Mouse (Mus musculus): ENCODE results near the gene Rnf39. TPM values are rescaled to one million over a fixed set of nuclear protein-coding genes. Genes with fewer than 3 reads are reported as not detected.

Gene Rnf39
- 0.69 and 1.3 TPM in 2 replicates for polyA plus RNA-seq (2015; fragmentation: Nextera tagmentation; extraction: Ambion mirVana)

DNA sequence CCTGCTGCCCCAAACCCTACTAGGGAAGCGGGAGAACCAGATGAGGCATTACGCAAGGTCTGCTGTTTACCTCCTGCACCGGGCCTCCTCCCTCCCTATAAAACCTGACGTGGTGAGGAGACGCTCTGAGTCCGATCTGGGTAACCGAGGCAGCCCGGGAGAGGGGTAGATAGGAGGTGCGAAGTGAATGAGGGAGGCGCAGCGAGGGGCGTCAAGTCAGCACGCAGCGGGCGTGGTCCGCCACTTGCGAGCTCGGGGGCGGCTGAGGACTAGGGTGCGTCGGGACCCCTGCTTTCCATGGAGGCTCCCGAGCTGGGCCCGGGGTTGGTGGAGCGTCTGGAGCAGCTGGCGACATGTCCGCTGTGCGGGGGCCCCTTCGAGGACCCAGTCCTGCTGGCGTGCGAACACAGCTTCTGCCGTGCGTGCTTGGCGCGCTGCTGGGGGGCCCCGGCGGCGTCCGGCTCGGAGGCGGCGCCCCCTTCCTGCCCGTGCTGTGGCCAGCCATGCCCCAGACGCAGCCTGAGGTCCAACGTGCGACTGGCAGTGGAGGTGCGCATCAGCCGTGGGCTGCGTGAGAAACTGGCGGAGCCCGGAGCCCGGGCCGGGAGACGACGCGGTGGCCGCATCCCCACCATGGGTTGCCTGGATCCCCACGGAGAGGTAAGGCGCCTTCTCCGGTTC, at the start of gene Rnf39:
Rnf39 (plus strand) TSS at position 128 of the 681 bp plus-strand sequence.
- H3K27ac ChIP-seq: no peak within 1 kb of the TSS
- peak within 1 kb of the TSS; percentile 43 for H3K4me3 ChIP-seq
- H3K4me1 ChIP-seq (replicated peaks): peaks cover 32% of the 10 kb centered on the region
- H3K27me3 ChIP-seq: peaks cover 63% of the 10 kb centered on the region
- no peaks in the 10 kb centered on the region for H3K36me3 ChIP-seq
- peak within 1 kb of the TSS; percentile 66 for H3K9ac ChIP-seq
- H3K4me2 ChIP-seq: peak within 1 kb of the TSS; percentile 76
- ATAC-seq (ENCODE audit: low FRiP score): no peak
- WGBS: 3% methylated on average over 59 of the region's 59 CpGs
- H3K9me3 ChIP-seq: no peaks in the 10 kb centered on the region

DNA sequence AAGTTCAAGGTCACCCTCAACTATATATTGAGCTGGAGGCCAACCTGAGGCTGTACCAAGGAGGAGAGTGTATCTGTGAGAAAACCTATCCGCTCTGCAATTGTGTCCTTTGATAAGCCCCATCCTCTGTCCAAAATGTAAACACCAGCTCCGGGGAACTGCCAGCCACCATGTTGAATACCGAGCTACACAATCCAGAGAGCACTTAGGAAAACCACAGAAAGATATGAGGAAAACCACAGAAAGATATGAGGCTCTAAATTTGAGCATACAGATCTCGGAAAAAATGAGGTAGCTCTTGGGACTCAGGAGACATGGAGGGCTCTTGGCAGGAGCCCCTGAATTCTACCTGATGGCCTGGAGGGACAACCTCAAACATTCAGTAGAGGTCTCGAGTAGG, 49.3 kb upstream of the Rnf39 start:
- WGBS: 83% methylated on average over 5 of the region's 5 CpGs
- Histone ChIP-seq H3K36me3 (no peaks in the 10 kb centered on the region), H3K9me3 (no peaks in the 10 kb centered on the region), H3K9ac (no peak overlapping the region), H3K4me1 (replicated peaks) (no peaks in the 10 kb centered on the region), H3K27ac (no peak overlapping the region), H3K4me3 (no peak overlapping the region), H3K27me3 (0 out of 2 replicates have a peak, but pooled peaks cover 2% of the 10 kb centered on the region), H3K4me2 (no peak overlapping the region)
- ATAC-seq (ENCODE audit: low FRiP score): no peak

DNA sequence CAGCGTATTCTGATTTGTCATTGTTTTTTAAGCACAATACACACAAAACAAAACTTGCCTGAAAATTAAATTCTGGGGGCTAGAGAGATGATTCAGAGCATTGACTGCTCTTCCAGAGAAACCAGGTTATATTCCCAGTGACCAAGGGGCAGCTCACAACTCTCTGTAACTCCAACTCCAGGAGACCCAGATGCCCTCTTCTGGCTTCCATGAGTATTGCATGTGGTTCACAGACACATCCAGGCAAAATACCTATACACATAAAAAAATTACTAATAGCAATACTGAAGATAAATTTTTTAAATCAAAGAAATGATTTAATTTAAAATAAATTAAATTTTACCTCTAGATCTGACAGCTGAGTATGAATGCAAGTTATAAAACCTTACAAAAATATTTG, 46.1 kb upstream of the Rnf39 start:
- Histone ChIP-seq H3K9ac (no peak overlapping the region), H3K9me3 (no peaks in the 10 kb centered on the region), H3K4me2 (no peak overlapping the region), H3K27ac (no peak overlapping the region), H3K4me1 (replicated peaks) (no peaks in the 10 kb centered on the region), H3K4me3 (no peak overlapping the region), H3K27me3 (no peaks in the 10 kb centered on the region), H3K36me3 (no peaks in the 10 kb centered on the region)
- ATAC-seq (ENCODE audit: low FRiP score): no peak
- 81% methylated on average over 1 of the region's 1 CpGs for WGBS

DNA sequence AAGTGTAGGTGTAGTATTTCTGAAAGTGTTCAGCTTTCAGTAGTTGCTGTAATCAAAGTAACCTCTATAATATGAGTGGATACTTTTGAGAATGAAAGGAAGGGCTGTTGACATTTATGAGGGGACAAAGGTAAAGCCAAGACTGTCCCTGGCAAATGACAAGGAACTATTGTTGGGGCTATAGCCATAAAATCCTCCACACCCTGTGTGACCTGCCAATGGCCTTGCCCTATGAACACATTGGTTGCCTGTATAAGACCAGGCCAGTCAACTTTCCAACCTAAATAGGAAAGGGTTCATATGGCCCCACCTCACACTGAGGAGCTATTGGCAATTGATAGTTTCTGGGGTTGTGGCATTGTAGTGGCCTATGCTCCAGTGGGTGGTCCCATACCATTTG, 45.7 kb upstream of the Rnf39 start:
- H3K27me3 ChIP-seq: no peaks in the 10 kb centered on the region
- no peak overlapping the region for H3K27ac ChIP-seq
- H3K9ac ChIP-seq: no peak overlapping the region
- no peaks in the 10 kb centered on the region for H3K36me3 ChIP-seq
- ATAC-seq (ENCODE audit: low FRiP score): no peak
- no peak overlapping the region for H3K4me3 ChIP-seq
- H3K4me2 ChIP-seq: no peak overlapping the region
- no peaks in the 10 kb centered on the region for H3K4me1 ChIP-seq (replicated peaks)
- no peaks in the 10 kb centered on the region for H3K9me3 ChIP-seq

DNA sequence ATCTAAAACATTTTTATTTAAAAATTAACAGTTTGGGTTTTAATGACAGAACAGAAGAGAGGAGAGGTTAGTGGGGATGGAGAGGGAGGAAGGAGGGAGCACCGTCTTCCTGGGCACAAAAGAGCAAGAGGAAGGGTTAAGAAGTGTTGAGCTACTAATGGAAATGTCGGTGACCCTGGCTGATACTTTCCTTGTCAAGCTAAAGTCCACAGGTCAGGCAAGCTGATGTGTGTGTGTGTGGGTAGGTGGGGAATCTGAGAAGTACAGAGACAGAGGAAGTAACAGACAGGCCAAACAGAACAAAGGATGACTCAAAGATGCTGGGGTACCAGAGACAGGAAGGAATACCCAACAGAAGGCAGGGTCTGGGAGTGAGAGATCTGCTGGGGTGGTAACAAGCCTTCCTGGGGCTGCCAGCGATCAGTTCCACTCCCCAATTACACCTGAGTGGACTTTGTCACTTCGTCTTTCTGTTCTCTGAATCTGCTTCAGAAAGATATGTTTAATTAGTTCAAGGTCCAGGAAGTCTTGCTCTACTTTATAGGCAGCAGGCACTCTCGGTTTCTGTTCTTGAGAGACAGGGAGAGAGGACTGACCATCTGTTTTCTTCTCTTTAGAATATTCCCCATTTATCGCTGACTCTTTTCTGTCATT, 45.0 kb upstream of the Rnf39 start, which contains the start of gene Trim31:
Trim31 (plus strand) TSS at position 567 of the 654 bp plus-strand sequence.
- Histone ChIP-seq H3K4me1 (replicated peaks) (no peaks in the 10 kb centered on the region), H3K27me3 (no peaks in the 10 kb centered on the region), H3K9me3 (no peaks in the 10 kb centered on the region), H3K4me2 (no peak within 1 kb of the TSS), H3K36me3 (no peaks in the 10 kb centered on the region), H3K4me3 (no peak within 1 kb of the TSS), H3K9ac (no peak within 1 kb of the TSS), H3K27ac (no peak within 1 kb of the TSS)
- 68% methylated on average over 6 of the region's 6 CpGs for WGBS
- no peak for ATAC-seq (ENCODE audit: low FRiP score)

DNA sequence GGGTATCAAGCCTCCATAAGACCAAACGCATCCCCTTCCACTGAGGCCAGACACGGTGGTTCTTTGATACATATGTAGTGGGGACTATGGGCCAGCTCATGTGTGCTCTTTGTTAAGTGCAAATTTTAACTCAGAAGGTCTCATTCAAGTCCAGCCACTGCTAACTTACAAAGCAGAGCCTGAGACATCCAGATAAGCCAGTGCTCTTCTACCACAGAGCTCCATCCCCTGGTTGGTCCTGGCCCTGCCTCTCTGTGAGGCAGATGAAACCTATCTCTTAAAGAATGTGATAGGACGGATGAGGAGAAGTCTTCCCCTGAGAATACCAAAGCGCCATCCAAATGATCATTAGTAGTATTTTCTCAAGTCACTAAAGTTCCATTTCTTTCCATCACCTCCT, 43.3 kb upstream of the Rnf39 start:
- H3K9me3 ChIP-seq: no peaks in the 10 kb centered on the region
- WGBS: 92% methylated on average over 4 of the region's 4 CpGs

DNA sequence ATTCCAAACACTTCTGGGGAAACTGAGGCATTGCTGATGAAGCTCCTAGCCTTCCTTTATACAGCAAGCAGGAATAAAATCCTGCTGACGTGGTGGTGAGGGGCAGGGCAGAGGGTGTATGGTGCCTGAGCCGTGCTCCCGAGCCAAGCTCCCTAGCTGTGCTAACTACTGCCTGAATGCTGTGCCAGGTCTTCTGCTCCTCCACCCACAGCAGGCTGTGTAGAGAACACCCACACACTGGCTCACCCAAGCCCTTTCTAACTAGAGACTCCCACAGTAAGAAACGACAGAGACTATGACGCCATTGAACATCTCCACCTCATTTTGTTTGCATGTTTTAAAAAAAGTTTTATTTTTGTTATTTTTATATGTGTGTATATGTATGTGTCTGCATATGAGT, 42.7 kb upstream of the Rnf39 start:
- Histone ChIP-seq H3K4me3 (no peak overlapping the region), H3K9ac (no peak overlapping the region), H3K27me3 (no peaks in the 10 kb centered on the region), H3K4me1 (replicated peaks) (no peaks in the 10 kb centered on the region), H3K9me3 (no peaks in the 10 kb centered on the region), H3K4me2 (no peak overlapping the region), H3K27ac (no peak overlapping the region), H3K36me3 (no peaks in the 10 kb centered on the region)
- no peak for ATAC-seq (ENCODE audit: low FRiP score)
- 87% methylated on average over 5 of the region's 5 CpGs for WGBS

More for the DNA sequence above, 43.3 kb upstream of the Rnf39 start:
- no peak overlapping the region for H3K4me3 ChIP-seq
- H3K4me2 ChIP-seq: no peak overlapping the region
- H3K4me1 ChIP-seq (replicated peaks): no peaks in the 10 kb centered on the region
- no peaks in the 10 kb centered on the region for H3K36me3 ChIP-seq
- no peak overlapping the region for H3K9ac ChIP-seq
- H3K27me3 ChIP-seq: no peaks in the 10 kb centered on the region
- ATAC-seq (ENCODE audit: low FRiP score): no peak
- H3K27ac ChIP-seq: no peak overlapping the region

DNA sequence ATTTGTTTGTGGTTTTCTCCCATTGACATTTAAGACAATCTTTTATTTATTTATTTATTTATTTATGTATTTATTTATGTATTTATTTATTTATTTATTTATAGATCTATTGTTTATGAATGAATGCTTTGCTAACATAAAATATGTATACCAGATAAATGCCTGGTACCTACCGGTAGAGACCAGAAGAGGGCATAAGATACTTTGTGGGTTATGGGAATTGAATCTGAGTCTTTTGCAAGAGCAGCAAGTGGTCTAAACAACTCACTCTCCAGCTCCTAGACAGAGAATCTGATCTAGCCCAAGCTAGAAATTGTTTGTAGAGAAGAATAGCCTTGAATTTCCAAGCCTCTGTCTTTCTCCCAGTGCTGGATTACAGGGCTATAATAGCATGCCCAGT, 42.0 kb upstream of the Rnf39 start:
- Histone ChIP-seq H3K9me3 (no peaks in the 10 kb centered on the region), H3K4me1 (replicated peaks) (no peaks in the 10 kb centered on the region), H3K4me3 (no peak overlapping the region), H3K4me2 (no peak overlapping the region), H3K27ac (no peak overlapping the region), H3K27me3 (no peaks in the 10 kb centered on the region), H3K9ac (no peak overlapping the region), H3K36me3 (no peaks in the 10 kb centered on the region)
- ATAC-seq (ENCODE audit: low FRiP score): no peak
- whole genome bisulfite sequencing: 39% methylated on average over 1 of the region's 1 CpGs

DNA sequence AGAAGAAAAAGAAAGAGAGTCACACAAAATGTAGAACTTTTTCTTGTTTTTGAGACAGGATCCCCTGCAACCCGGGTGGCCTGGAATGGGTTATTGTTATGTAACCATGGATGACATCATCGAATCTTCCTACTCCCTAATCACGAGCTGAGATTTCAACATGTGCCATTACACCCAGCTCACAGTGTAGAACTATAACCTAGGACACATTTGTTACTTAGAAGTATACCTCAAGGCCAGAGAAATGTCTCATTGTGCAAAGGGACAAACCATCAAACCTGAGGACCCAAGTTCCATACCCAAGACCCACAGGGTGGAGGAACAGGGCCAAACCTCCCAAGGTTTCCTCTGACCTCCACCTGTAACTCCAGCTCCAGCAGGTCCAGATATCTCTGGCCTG, 39.1 kb upstream of the Rnf39 start:
- no peaks in the 10 kb centered on the region for H3K36me3 ChIP-seq
- H3K9ac ChIP-seq: no peak overlapping the region
- no peaks in the 10 kb centered on the region for H3K4me1 ChIP-seq (replicated peaks)
- H3K9me3 ChIP-seq: no peaks in the 10 kb centered on the region
- no peak for ATAC-seq (ENCODE audit: low FRiP score)
- no peaks in the 10 kb centered on the region for H3K27me3 ChIP-seq
- H3K4me3 ChIP-seq: no peak overlapping the region
- H3K27ac ChIP-seq: no peak overlapping the region
- WGBS: 75% methylated on average over 3 of the region's 3 CpGs
- H3K4me2 ChIP-seq: no peak overlapping the region

DNA sequence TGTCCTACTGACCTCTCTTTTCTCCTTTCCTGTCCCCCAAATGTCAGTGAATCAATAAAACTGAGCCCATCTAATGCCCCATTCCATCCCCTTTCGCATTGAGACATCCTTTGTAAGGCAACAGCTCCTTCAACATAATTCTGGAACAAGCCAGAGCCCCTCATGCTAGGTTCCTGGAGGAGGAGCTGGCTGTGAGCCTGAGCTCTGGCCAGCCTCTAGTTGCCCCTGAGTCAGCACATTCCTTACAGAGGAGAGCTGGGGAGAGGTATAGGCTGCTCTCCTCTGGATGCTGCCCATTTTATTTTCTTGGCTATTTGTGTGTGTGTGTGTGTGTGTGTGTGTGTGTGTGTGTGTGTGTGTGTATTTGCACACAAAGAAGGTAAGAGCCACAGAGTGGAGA, 34.5 kb upstream of the Rnf39 start:
- Histone ChIP-seq H3K9me3 (no peaks in the 10 kb centered on the region), H3K36me3 (no peaks in the 10 kb centered on the region), H3K4me1 (replicated peaks) (no peaks in the 10 kb centered on the region), H3K4me3 (no peak overlapping the region), H3K9ac (no peak overlapping the region), H3K4me2 (no peak overlapping the region), H3K27ac (no peak overlapping the region), H3K27me3 (0 out of 2 replicates have a peak, but pooled peaks cover 7% of the 10 kb centered on the region)
- no peak for ATAC-seq (ENCODE audit: low FRiP score)
- WGBS: 45% methylated on average over 1 of the region's 1 CpGs

DNA sequence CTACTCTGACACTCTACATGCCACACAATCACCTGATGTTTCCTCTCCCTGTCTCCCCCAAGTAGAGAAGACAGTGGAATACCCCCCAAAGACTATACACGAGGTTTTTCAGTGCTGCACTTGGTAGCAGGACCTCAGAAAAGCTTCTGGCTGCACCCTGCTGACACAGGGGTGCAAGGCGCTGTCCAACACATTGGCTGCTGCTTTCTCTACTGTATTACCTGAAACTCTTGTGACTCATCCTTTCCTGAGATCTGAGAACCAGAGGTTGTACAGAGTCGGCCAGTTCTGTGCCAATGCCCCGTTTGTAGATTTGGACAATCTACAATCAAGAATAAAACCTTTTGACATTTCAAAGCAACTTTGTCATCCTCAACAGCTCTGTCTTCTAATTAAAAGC, 32.9 kb upstream of the Rnf39 start:
- H3K36me3 ChIP-seq: no peaks in the 10 kb centered on the region
- H3K4me2 ChIP-seq: no peak overlapping the region
- 69% methylated on average over 4 of the region's 4 CpGs for WGBS
- no peak overlapping the region for H3K4me3 ChIP-seq
- H3K9me3 ChIP-seq: no peaks in the 10 kb centered on the region
- ATAC-seq (ENCODE audit: low FRiP score): no peak
- no peak overlapping the region for H3K27ac ChIP-seq
- H3K9ac ChIP-seq: no peak overlapping the region
- 0 out of 2 replicates have a peak, but pooled peaks cover 7% of the 10 kb centered on the region for H3K27me3 ChIP-seq
- H3K4me1 ChIP-seq (replicated peaks): no peaks in the 10 kb centered on the region

DNA sequence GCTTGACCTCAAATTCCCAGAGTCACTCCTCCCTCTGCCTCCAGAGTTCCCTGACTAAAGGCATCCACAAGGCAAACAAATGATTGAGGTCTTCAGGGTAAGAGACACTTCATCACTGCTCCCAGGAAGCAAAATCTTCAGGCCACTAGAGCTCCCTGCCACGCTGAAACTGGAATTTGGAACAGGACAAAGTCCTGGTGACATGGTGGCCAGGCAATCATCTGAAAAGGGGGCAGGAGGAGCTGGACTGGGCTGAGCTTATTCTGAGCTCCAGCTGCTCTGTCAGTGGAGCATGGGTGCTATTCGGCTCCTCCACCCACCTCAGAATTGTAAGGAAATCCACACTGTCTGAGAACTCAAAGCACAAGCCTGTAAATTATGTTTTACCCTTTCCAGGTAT, 30.7 kb upstream of the Rnf39 start:
- Histone ChIP-seq H3K4me1 (replicated peaks) (no peaks in the 10 kb centered on the region), H3K9me3 (no peaks in the 10 kb centered on the region), H3K4me3 (no peak overlapping the region), H3K4me2 (no peak overlapping the region), H3K9ac (no peak overlapping the region), H3K27ac (no peak overlapping the region), H3K36me3 (no peaks in the 10 kb centered on the region), H3K27me3 (0 out of 2 replicates have a peak, but pooled peaks cover 7% of the 10 kb centered on the region)
- no peak for ATAC-seq (ENCODE audit: low FRiP score)
- 77% methylated on average over 2 of the region's 2 CpGs for WGBS

DNA sequence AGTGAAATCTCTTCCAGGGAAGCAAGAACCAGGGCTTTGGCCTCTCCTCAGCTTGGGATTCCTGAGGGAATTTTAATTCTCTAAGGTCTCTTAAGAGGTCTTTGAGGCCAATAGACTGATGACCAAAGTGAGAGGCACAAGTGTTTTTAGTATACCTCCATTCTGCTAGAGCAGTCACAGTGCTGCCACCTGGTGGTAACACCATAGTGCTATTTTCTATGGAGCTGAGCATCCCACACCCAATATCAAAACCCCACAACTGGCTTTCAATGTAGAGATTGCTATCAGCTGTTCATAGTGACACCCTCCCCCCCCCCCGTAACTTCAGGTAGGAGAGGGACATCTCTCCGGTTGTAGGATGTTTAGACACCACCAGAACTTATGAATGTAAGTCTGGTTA, 28.6 kb upstream of the Rnf39 start:
- Histone ChIP-seq H3K27ac (no peak overlapping the region), H3K36me3 (no peaks in the 10 kb centered on the region), H3K4me3 (no peak overlapping the region), H3K27me3 (0 out of 2 replicates have a peak, but pooled peaks cover 6% of the 10 kb centered on the region), H3K9ac (no peak overlapping the region), H3K9me3 (no peaks in the 10 kb centered on the region), H3K4me1 (replicated peaks) (no peaks in the 10 kb centered on the region), H3K4me2 (no peak overlapping the region)
- 14% methylated on average over 2 of the region's 2 CpGs for WGBS
- no peak for ATAC-seq (ENCODE audit: low FRiP score)
